Mouse (Mus musculus) ES-Bruce4 (cell line): ENCODE measurements around the gene Paxx.

Experiments used
- CTCF ChIP-seq: IDR thresholded peaks from one replicate; pipeline ENCODE4 v1.8.1; 2011; ENCODE audit warnings: low read depth, low read length
- POLR2A ChIP-seq: IDR thresholded peaks from one replicate; pipeline ENCODE4 v1.8.1; 2011; ENCODE audit warnings: low read length; ENCODE audit not compliant: insufficient read depth

DNA sequence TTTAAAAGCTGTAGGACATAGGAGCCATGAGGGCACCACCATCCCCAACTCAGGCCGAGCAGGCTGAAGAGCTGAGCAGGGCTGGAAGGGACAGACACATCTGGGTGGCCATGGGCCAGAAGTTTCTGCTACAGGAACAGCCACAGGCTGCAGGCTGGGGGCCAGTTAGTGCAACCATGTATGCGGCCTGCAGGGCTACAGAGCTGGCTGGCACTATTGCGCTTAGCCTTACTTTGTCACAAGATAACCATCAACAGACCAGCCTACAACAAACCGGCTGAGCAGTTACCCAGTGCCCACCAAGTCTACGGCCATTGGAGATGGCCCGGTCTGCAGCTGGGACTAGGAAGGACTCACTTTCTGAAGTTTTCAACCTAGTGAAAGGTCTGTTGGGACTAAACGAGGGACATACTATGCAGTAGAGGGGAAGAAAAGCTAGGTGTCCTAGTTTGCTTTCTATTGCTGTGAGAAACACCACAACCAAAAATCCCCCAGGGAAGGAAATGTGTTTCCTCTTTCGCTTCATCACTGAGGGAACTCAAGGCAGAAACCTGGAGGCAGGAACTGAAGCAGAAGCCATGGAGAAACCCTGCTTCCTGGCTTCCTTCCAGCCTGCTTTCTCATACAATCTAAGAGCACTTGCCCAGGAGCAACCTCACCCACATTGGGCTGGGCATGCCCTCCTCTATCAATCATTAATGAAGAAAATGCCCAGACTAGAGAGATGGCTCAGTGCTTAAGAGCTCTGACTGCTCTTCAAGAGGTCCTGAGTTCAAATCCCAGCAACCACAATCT lies 9.8 kb downstream of the Paxx start:
- TF ChIP-seq POLR2A (no peak), CTCF (no peak)
